Mouse (Mus musculus) forebrain, embryonic 14.5 days (tissue): ENCODE measurements at regions not wholly inside any gene's neighbourhood (a gene's known extent, or its start where the extent isn't known, plus 50 kb on each side); places are given as distances from the start of the nearest gene placed in this dataset.

Experiments used
- ATAC-seq: fragments of 200-750 bp; cut with Nextera tagmentation; 2 replicates; pipeline ENCODE4 v1.8.0; 2017; ENCODE audit warnings: mild to moderate bottlenecking, moderate library complexity
- DNase-seq: peaks from one replicate; pipeline ENCODE4 v3.0.0-alpha.2; 2015; ENCODE audit warnings: low spot score
- H3K27ac ChIP-seq: fragments of 300-500 bp; sonication (generic); 2 replicates; pipeline ENCODE4 v1.5.1; 2014; ENCODE audit warnings: low read depth, mild to moderate bottlenecking, control low read depth, low read length, moderate library complexity
- H3K27me3 ChIP-seq: fragments of 300-500 bp; sonication (generic); replicated peaks from 2 replicates; pipeline ENCODE4 v1.6.1; 2014; ENCODE audit warnings: low read length, control low read depth, mixed read lengths; ENCODE audit not compliant: control insufficient read depth, insufficient read depth
- H3K36me3 ChIP-seq: fragments of 300-500 bp; sonication (generic); 2 replicates; pipeline ENCODE4 v1.6.1; 2014; ENCODE audit warnings: low read length, control low read depth; ENCODE audit not compliant: control insufficient read depth, insufficient read depth
- H3K4me1 ChIP-seq: fragments of 300-500 bp; sonication (generic); 2 replicates; pipeline ENCODE4 v1.6.1; 2014; ENCODE audit warnings: antibody characterized with exemption, low read length, control low read depth; ENCODE audit not compliant: control insufficient read depth, insufficient read depth
- H3K4me2 ChIP-seq: fragments of 300-500 bp; sonication (generic); 2 replicates; pipeline ENCODE4 v1.6.1; 2014; ENCODE audit warnings: mild to moderate bottlenecking, control low read depth, low read length
- H3K4me3 ChIP-seq: fragments of 300-500 bp; sonication (generic); 2 replicates; pipeline ENCODE4 v1.5.1; 2014; ENCODE audit warnings: low read depth, low read length, control low read depth
- H3K9ac ChIP-seq: fragments of 300-500 bp; sonication (generic); 2 replicates; pipeline ENCODE4 v1.6.1; 2014; ENCODE audit warnings: mild to moderate bottlenecking, low read length, control low read depth, moderate library complexity
- H3K9me3 ChIP-seq: fragments of 300-500 bp; sonication (generic); replicated peaks from 2 replicates; pipeline ENCODE4 v1.6.1; 2016; ENCODE audit warnings: low read length, control low read depth, mixed read lengths; ENCODE audit not compliant: control insufficient read depth
- WGBS: fragments of 180-500 bp; shearing (Covaris S2); extraction: QIAGEN DNeasy Blood & Tissue Kit; methylation state at CpG from one replicate; pipeline ENCODE4 v1.1.7; 2014; 5-methylcytosine and 5-hydroxymethylcytosine counted together

- 79% methylated on average over 3 of the region's 3 CpGs for WGBS
- Histone ChIP-seq H3K9ac (no peak overlapping the region), H3K4me2 (no peak overlapping the region), H3K9me3 (no peaks in the 10 kb centered on the region), H3K4me1 (peaks cover 5% of the 10 kb centered on the region; the same call in 1 of the 2 replicates), H3K27me3 (no peaks in the 10 kb centered on the region), H3K4me3 (no peak overlapping the region), H3K36me3 (no peaks in the 10 kb centered on the region), H3K27ac (no peak overlapping the region)
- ATAC-seq (no peak), DNase-seq (peak; percentile 29)
Measured at GRCm38 (mm10) chr14:58907359-58907758, 235.3 kb downstream of the 1700129C05Rik start.

GRCm38 (mm10) chr14:58906631-58907030 is 236.1 kb downstream of the 1700129C05Rik start:
- no peak overlapping the region for H3K4me3 ChIP-seq
- WGBS: 82% methylated on average over 4 of the region's 4 CpGs
- H3K27ac ChIP-seq: no peak overlapping the region
- DNase-seq (no peak), ATAC-seq (no peak)
- H3K27me3 ChIP-seq: no peaks in the 10 kb centered on the region
- no peaks in the 10 kb centered on the region for H3K36me3 ChIP-seq
- H3K9ac ChIP-seq: no peak overlapping the region
- H3K4me1 ChIP-seq: peaks cover 5% of the 10 kb centered on the region; the same call in 1 of the 2 replicates
- H3K4me2 ChIP-seq: no peak overlapping the region
- H3K9me3 ChIP-seq: no peaks in the 10 kb centered on the region

GRCm38 (mm10) chr14:58868176-58868949 is 274.3 kb downstream of the 1700129C05Rik start:
- H3K9ac ChIP-seq: peak overlapping the region; percentile 29; the same call in 1 of the 2 replicates
- H3K4me2 ChIP-seq: peak overlapping the region; percentile 39
- no peaks in the 10 kb centered on the region for H3K27me3 ChIP-seq
- H3K4me3 ChIP-seq: no peak overlapping the region; the same call in 1 of the 2 replicates
- 32% methylated on average over 14 of the region's 14 CpGs for WGBS
- peaks cover 8% of the 10 kb centered on the region for H3K4me1 ChIP-seq
- ATAC-seq (no peak), DNase-seq (no peak)
- no peaks in the 10 kb centered on the region for H3K9me3 ChIP-seq
- H3K27ac ChIP-seq: no peak overlapping the region
- no peaks in the 10 kb centered on the region for H3K36me3 ChIP-seq

GRCm38 (mm10) chr14:58867396-58868107 is 275.1 kb downstream of the 1700129C05Rik start:
- Histone ChIP-seq H3K4me2 (peak overlapping the region; percentile 39), H3K27ac (no peak overlapping the region), H3K36me3 (no peaks in the 10 kb centered on the region), H3K4me1 (peaks cover 8% of the 10 kb centered on the region), H3K9me3 (no peaks in the 10 kb centered on the region), H3K9ac (peak overlapping the region; percentile 29; the same call in 1 of the 2 replicates), H3K4me3 (no peak overlapping the region; the same call in 1 of the 2 replicates), H3K27me3 (no peaks in the 10 kb centered on the region)
- 11% methylated on average over 13 of the region's 13 CpGs for WGBS
- ATAC-seq: peak; percentile 62
- peak; percentile 71 for DNase-seq

GRCm38 (mm10) chr14:58854871-58855270 is 287.8 kb downstream of the 1700129C05Rik start:
- H3K4me1 ChIP-seq: no peaks in the 10 kb centered on the region
- H3K4me2 ChIP-seq: no peak overlapping the region
- no peaks in the 10 kb centered on the region for H3K27me3 ChIP-seq
- no peak overlapping the region for H3K27ac ChIP-seq
- ATAC-seq: no peak
- no peaks in the 10 kb centered on the region for H3K9me3 ChIP-seq
- H3K36me3 ChIP-seq: no peaks in the 10 kb centered on the region
- 90% methylated on average over 4 of the region's 4 CpGs for WGBS
- H3K4me3 ChIP-seq: no peak overlapping the region
- no peak overlapping the region for H3K9ac ChIP-seq
- DNase-seq: no peak

- H3K4me2 ChIP-seq: no peak overlapping the region
- WGBS: 80% methylated on average over 2 of the region's 2 CpGs
- no peak overlapping the region for H3K27ac ChIP-seq
- ATAC-seq (no peak), DNase-seq (no peak)
- H3K36me3 ChIP-seq: no peaks in the 10 kb centered on the region
- H3K4me1 ChIP-seq: no peaks in the 10 kb centered on the region
- no peaks in the 10 kb centered on the region for H3K27me3 ChIP-seq
- H3K4me3 ChIP-seq: no peak overlapping the region
- no peaks in the 10 kb centered on the region for H3K9me3 ChIP-seq
- H3K9ac ChIP-seq: no peak overlapping the region
Measured at GRCm38 (mm10) chr14:58844565-58844964, 298.1 kb downstream of the 1700129C05Rik start.

- no peak for ATAC-seq
- H3K4me3 ChIP-seq: no peak overlapping the region
- no peaks in the 10 kb centered on the region for H3K4me1 ChIP-seq
- no peak overlapping the region for H3K9ac ChIP-seq
- WGBS: 92% methylated on average over 1 of the region's 1 CpGs
- no peaks in the 10 kb centered on the region for H3K36me3 ChIP-seq
- H3K27ac ChIP-seq: no peak overlapping the region
- no peaks in the 10 kb centered on the region for H3K9me3 ChIP-seq
- H3K27me3 ChIP-seq: no peaks in the 10 kb centered on the region
- DNase-seq: no peak
- no peak overlapping the region for H3K4me2 ChIP-seq
Measured at GRCm38 (mm10) chr14:58842196-58842886, 300.4 kb downstream of the 1700129C05Rik start.

GRCm38 (mm10) chr14:58822938-58823337 is 319.8 kb downstream of the 1700129C05Rik start:
- ATAC-seq (no peak), DNase-seq (no peak)
- Histone ChIP-seq H3K9ac (no peak overlapping the region), H3K36me3 (no peaks in the 10 kb centered on the region), H3K4me3 (no peak overlapping the region), H3K27ac (no peak overlapping the region), H3K9me3 (no peaks in the 10 kb centered on the region), H3K4me1 (no peaks in the 10 kb centered on the region), H3K27me3 (no peaks in the 10 kb centered on the region), H3K4me2 (no peak overlapping the region)
- WGBS: 83% methylated on average over 4 of the region's 4 CpGs
